Mouse (Mus musculus): ENCODE data around the gene Ntf3. TPM values are rescaled to one million over a fixed set of nuclear protein-coding genes. Genes with fewer than 3 reads are reported as not detected.

Gene Ntf3
- polyA plus RNA-seq, 1 experiment from 2014 or later = 19.9 TPM

- Histone ChIP-seq H3K4me3 (no peak overlapping the region), H3K27ac (replicated peaks) (no peak overlapping the region), H3K36me3 (replicated peaks) (peaks cover 40% of the 10 kb centered on the region), H3K27me3 (replicated peaks; ENCODE audit: low read depth, poor library complexity, severe bottlenecking) (no peaks in the 10 kb centered on the region), H3K9me3 (no peaks in the 10 kb centered on the region), H3K4me1 (peaks cover 32% of the 10 kb centered on the region)
- DNase-seq (ENCODE audit: low spot score) = no peak
- WGBS = 91% methylated on average over 15 of the region's 15 CpGs
Observed at GRCm38 (mm10) chr6:126110892-126111835, 55.5 kb downstream of the Ntf3 start.

GRCm38 (mm10) chr6:126109184-126109583 lies 57.5 kb downstream of the Ntf3 start:
- 79% methylated on average over 5 of the region's 5 CpGs for WGBS
- Histone ChIP-seq H3K4me1 (peaks cover 16% of the 10 kb centered on the region), H3K27ac (replicated peaks) (no peak overlapping the region), H3K9me3 (no peaks in the 10 kb centered on the region), H3K27me3 (replicated peaks; ENCODE audit: low read depth, poor library complexity, severe bottlenecking) (no peaks in the 10 kb centered on the region), H3K36me3 (replicated peaks) (peaks cover 58% of the 10 kb centered on the region), H3K4me3 (no peak overlapping the region)
- DNase-seq (ENCODE audit: low spot score) = no peak

- H3K9me3 ChIP-seq = no peaks in the 10 kb centered on the region
- no peak overlapping the region for H3K27ac ChIP-seq (replicated peaks)
- no peaks in the 10 kb centered on the region for H3K27me3 ChIP-seq (replicated peaks; ENCODE audit: low read depth, poor library complexity, severe bottlenecking)
- 86% methylated on average over 2 of the region's 2 CpGs for WGBS
- DNase-seq (ENCODE audit: low spot score) = no peak
- H3K36me3 ChIP-seq (replicated peaks) = peaks cover 59% of the 10 kb centered on the region
- no peak overlapping the region for H3K4me3 ChIP-seq
- H3K4me1 ChIP-seq = peaks cover 13% of the 10 kb centered on the region
Observed at GRCm38 (mm10) chr6:126108771-126109170, 57.9 kb downstream of the Ntf3 start.

- H3K27ac ChIP-seq (replicated peaks) = no peak overlapping the region
- no peak for DNase-seq (ENCODE audit: low spot score)
- H3K4me1 ChIP-seq = peaks cover 25% of the 10 kb centered on the region
- WGBS = 78% methylated on average over 2 of the region's 2 CpGs
- H3K9me3 ChIP-seq = no peaks in the 10 kb centered on the region
- H3K27me3 ChIP-seq (replicated peaks; ENCODE audit: low read depth, poor library complexity, severe bottlenecking) = no peaks in the 10 kb centered on the region
- peaks cover 60% of the 10 kb centered on the region for H3K36me3 ChIP-seq (replicated peaks)
- H3K4me3 ChIP-seq = no peak overlapping the region
Observed at GRCm38 (mm10) chr6:126107398-126107797, 59.3 kb downstream of the Ntf3 start.

- Histone ChIP-seq H3K27ac (replicated peaks) (no peak overlapping the region), H3K36me3 (replicated peaks) (peaks cover 66% of the 10 kb centered on the region), H3K4me1 (peaks cover 25% of the 10 kb centered on the region)
Observed at GRCm38 (mm10) chr6:126106798-126107173, 59.9 kb downstream of the Ntf3 start.

GRCm38 (mm10) chr6:126106051-126106797 lies 60.5 kb downstream of the Ntf3 start:
- Histone ChIP-seq H3K4me1 (peaks cover 25% of the 10 kb centered on the region), H3K4me3 (no peak overlapping the region), H3K27ac (replicated peaks) (peak overlapping the region; percentile 48; the same call in 1 of the 2 replicates), H3K36me3 (replicated peaks) (peaks cover 71% of the 10 kb centered on the region), H3K27me3 (replicated peaks; ENCODE audit: low read depth, poor library complexity, severe bottlenecking) (no peaks in the 10 kb centered on the region), H3K9me3 (no peaks in the 10 kb centered on the region)
- WGBS = 76% methylated on average over 7 of the region's 7 CpGs
- no peak for DNase-seq (ENCODE audit: low spot score)

More at GRCm38 (mm10) chr6:126106798-126107173, 59.9 kb downstream of the Ntf3 start:
- no peak overlapping the region for H3K4me3 ChIP-seq
- DNase-seq (ENCODE audit: low spot score) = no peak
- H3K9me3 ChIP-seq = no peaks in the 10 kb centered on the region
- WGBS = 73% methylated on average over 2 of the region's 2 CpGs
- no peaks in the 10 kb centered on the region for H3K27me3 ChIP-seq (replicated peaks; ENCODE audit: low read depth, poor library complexity, severe bottlenecking)

- peaks cover 73% of the 10 kb centered on the region for H3K36me3 ChIP-seq (replicated peaks)
Observed at GRCm38 (mm10) chr6:126105083-126105740, 61.5 kb downstream of the Ntf3 start.

GRCm38 (mm10) chr6:126102571-126102970 lies 64.1 kb downstream of the Ntf3 start:
- no peak for DNase-seq (ENCODE audit: low spot score)
- H3K27me3 ChIP-seq (replicated peaks; ENCODE audit: low read depth, poor library complexity, severe bottlenecking) = no peaks in the 10 kb centered on the region
- WGBS = 74% methylated on average over 6 of the region's 6 CpGs

More at GRCm38 (mm10) chr6:126105083-126105740, 61.5 kb downstream of the Ntf3 start:
- no peak for DNase-seq (ENCODE audit: low spot score)
- H3K27me3 ChIP-seq (replicated peaks; ENCODE audit: low read depth, poor library complexity, severe bottlenecking) = no peaks in the 10 kb centered on the region
- 82% methylated on average over 12 of the region's 12 CpGs for WGBS
- no peak overlapping the region for H3K27ac ChIP-seq (replicated peaks)
- peaks cover 25% of the 10 kb centered on the region for H3K4me1 ChIP-seq
- no peaks in the 10 kb centered on the region; the same call in none of the 2 replicates for H3K9me3 ChIP-seq
- H3K4me3 ChIP-seq = no peak overlapping the region

GRCm38 (mm10) chr6:126102007-126102406 lies 64.7 kb downstream of the Ntf3 start:
- Histone ChIP-seq H3K27me3 (replicated peaks; ENCODE audit: low read depth, poor library complexity, severe bottlenecking) (no peaks in the 10 kb centered on the region), H3K9me3 (no peaks in the 10 kb centered on the region; the same call in none of the 2 replicates), H3K27ac (replicated peaks) (no peak overlapping the region), H3K4me1 (peaks cover 25% of the 10 kb centered on the region), H3K4me3 (no peak overlapping the region), H3K36me3 (replicated peaks) (peaks cover 75% of the 10 kb centered on the region)
- no peak for DNase-seq (ENCODE audit: low spot score)
- WGBS = 94% methylated on average over 11 of the region's 11 CpGs

More at GRCm38 (mm10) chr6:126102571-126102970, 64.1 kb downstream of the Ntf3 start:
- no peak overlapping the region for H3K4me3 ChIP-seq
- peaks cover 25% of the 10 kb centered on the region for H3K4me1 ChIP-seq
- H3K27ac ChIP-seq (replicated peaks) = no peak overlapping the region
- peaks cover 80% of the 10 kb centered on the region for H3K36me3 ChIP-seq (replicated peaks)
- H3K9me3 ChIP-seq = no peaks in the 10 kb centered on the region; the same call in none of the 2 replicates

GRCm38 (mm10) chr6:126100579-126100978 lies 66.1 kb downstream of the Ntf3 start:
- no peak for DNase-seq (ENCODE audit: low spot score)
- H3K4me3 ChIP-seq = no peak overlapping the region
- H3K4me1 ChIP-seq = peaks cover 12% of the 10 kb centered on the region
- no peaks in the 10 kb centered on the region for H3K27me3 ChIP-seq (replicated peaks; ENCODE audit: low read depth, poor library complexity, severe bottlenecking)
- 90% methylated on average over 1 of the region's 1 CpGs for WGBS
- H3K36me3 ChIP-seq (replicated peaks) = peaks cover 67% of the 10 kb centered on the region
- no peaks in the 10 kb centered on the region; the same call in none of the 2 replicates for H3K9me3 ChIP-seq
- no peak overlapping the region for H3K27ac ChIP-seq (replicated peaks)

- no peak overlapping the region for H3K27ac ChIP-seq (replicated peaks)
- no peaks in the 10 kb centered on the region; the same call in none of the 2 replicates for H3K9me3 ChIP-seq
- H3K4me3 ChIP-seq = no peak overlapping the region
- H3K27me3 ChIP-seq (replicated peaks; ENCODE audit: low read depth, poor library complexity, severe bottlenecking) = no peaks in the 10 kb centered on the region
- H3K36me3 ChIP-seq (replicated peaks) = peaks cover 51% of the 10 kb centered on the region
- DNase-seq (ENCODE audit: low spot score) = no peak
- H3K4me1 ChIP-seq = no peaks in the 10 kb centered on the region
- 78% methylated on average over 5 of the region's 5 CpGs for WGBS
Observed at GRCm38 (mm10) chr6:126097471-126097870, 69.2 kb downstream of the Ntf3 start.

GRCm38 (mm10) chr6:126096085-126096484 lies 70.6 kb downstream of the Ntf3 start:
- DNase-seq (ENCODE audit: low spot score) = no peak
- Histone ChIP-seq H3K36me3 (replicated peaks) (peaks cover 37% of the 10 kb centered on the region), H3K9me3 (no peaks in the 10 kb centered on the region; the same call in none of the 2 replicates), H3K4me3 (no peak overlapping the region), H3K4me1 (no peaks in the 10 kb centered on the region), H3K27me3 (replicated peaks; ENCODE audit: low read depth, poor library complexity, severe bottlenecking) (no peaks in the 10 kb centered on the region), H3K27ac (replicated peaks) (no peak overlapping the region)
- WGBS = 84% methylated on average over 13 of the region's 13 CpGs

Measured in embryonic facial prominence, embryonic 10.5 days (tissue).